Mouse (Mus musculus): ENCODE measurements around the gene Csf2rb2.

- no peak for TF ChIP-seq POLR2A (IDR thresholded peaks at IDR 0.05; ENCODE audit: control insufficient read depth, extremely low read depth, insufficient read depth, low read length, poor library complexity)
- no peak for TF ChIP-seq CTCF (IDR thresholded peaks at IDR 0.05; ENCODE audit: borderline replicate concordance, control insufficient read depth, extremely low read depth, insufficient read depth, low read length, poor library complexity)
Measured at GRCm38 (mm10) chr15:78243061-78243460, 62.5 kb downstream of the Csf2rb2 start.
